In genomic region chr11:96075177-96075508, GRCm38 (mm10) we compare ENCODE assay signal across 9 mouse cellular contexts. TPM values are rescaled to one million over a fixed set of nuclear protein-coding genes. Genes with fewer than 3 reads are reported as not detected.
DNase-seq lines count a peak whose midpoint lies in the region; ATAC-seq and TF ChIP-seq lines count a peak whose summit lies in the region.
"Had no signal": no experiment of that assay in that cellular context is flagged by ENCODE, and none has a peak within 500 bp of the region (broad histone marks: within the 10 kb centered on the region; RNA-seq: fewer than 3 reads in every experiment).

No protein-coding gene starts in this region.

- peak overlapping the region; percentile 83 for H3K4me3 ChIP-seq in kidney, adult 2 months (ENCODE audit: insufficient read depth, low read depth, low read length)
- H3K4me3 ChIP-seq in G1E (ENCODE audit: low read depth, low read length): peak overlapping the region; percentile 90
- H3K4me3 ChIP-seq in embryonic facial prominence, embryonic 12.5 days: peak overlapping the region; percentile 85
- peak overlapping the region; percentile 80 for H3K4me3 ChIP-seq in limb, embryonic 10.5 days
- peak overlapping the region; percentile 86 for H3K4me3 ChIP-seq in neural tube, embryonic 13.5 days

- H3K4me1 ChIP-seq in kidney, adult 2 months (ENCODE audit: control insufficient read depth, insufficient read depth, low read length): no peaks in the 10 kb centered on the region; the same call in 1 of the 2 replicates
- peaks cover 48% of the 10 kb centered on the region for H3K4me1 ChIP-seq in G1E (ENCODE audit: insufficient read depth, low read depth, low read length)
- H3K4me1 ChIP-seq in embryonic facial prominence, embryonic 12.5 days: peaks cover 12% of the 10 kb centered on the region
- H3K4me1 ChIP-seq in limb, embryonic 10.5 days: peaks cover 23% of the 10 kb centered on the region
- peaks cover 25% of the 10 kb centered on the region for H3K4me1 ChIP-seq in neural tube, embryonic 13.5 days (replicated peaks)

- peak overlapping the region; percentile 81 for H3K9ac ChIP-seq in embryonic facial prominence, embryonic 12.5 days
- H3K9ac ChIP-seq in neural tube, embryonic 13.5 days: peak overlapping the region; percentile 93

- no peaks in the 10 kb centered on the region; the same call in 1 of the 2 replicates for H3K36me3 ChIP-seq in kidney, adult 2 months (ENCODE audit: control insufficient read depth, insufficient read depth, low read length)
- H3K36me3 ChIP-seq in G1E (replicated peaks): peaks cover 38% of the 10 kb centered on the region
- H3K36me3 ChIP-seq in embryonic facial prominence, embryonic 12.5 days: peaks cover 25% of the 10 kb centered on the region
- peaks cover 30% of the 10 kb centered on the region for H3K36me3 ChIP-seq in limb, embryonic 10.5 days
- peaks cover 28% of the 10 kb centered on the region for H3K36me3 ChIP-seq in neural tube, embryonic 13.5 days

- H3K9me3 ChIP-seq in G1E (replicated peaks): no peaks in the 10 kb centered on the region
- no peaks in the 10 kb centered on the region for H3K9me3 ChIP-seq in embryonic facial prominence, embryonic 12.5 days
- no peaks in the 10 kb centered on the region for H3K9me3 ChIP-seq in limb, embryonic 10.5 days (replicated peaks)
- no peaks in the 10 kb centered on the region for H3K9me3 ChIP-seq in neural tube, embryonic 13.5 days

- TF ChIP-seq CTCF in kidney, adult 2 months (conservative IDR thresholded peaks at IDR 0.05; ENCODE audit: insufficient read depth, insufficient read length, low read depth, low read length): no peak
- TF ChIP-seq CTCF in G1E (IDR thresholded peaks at IDR 0.05; ENCODE audit: low read depth, low read length): no peak

- DNase-seq in kidney, adult 2 months: no peak
- DNase-seq in kidney, adult 18-20 months: no peak
- no peak for DNase-seq in G1E (ENCODE audit: low spot score)
- DNase-seq in limb, embryonic 10.5 days (ENCODE audit: low spot score): no peak
- DNase-seq in urinary bladder, adult 2 months (ENCODE audit: low spot score): no peak
- DNase-seq in yolk sac, embryonic 10.5 days (ENCODE audit: low spot score): no peak

- H3K27ac ChIP-seq in kidney, adult 2 months (ENCODE audit: insufficient read depth, low read depth, low read length): peak overlapping the region; percentile 96
- H3K27ac ChIP-seq in embryonic facial prominence, embryonic 12.5 days: 0 out of 2 replicates have a peak overlapping the region, but pooled peaks have one; percentile 37
- peak overlapping the region; percentile 87 for H3K27ac ChIP-seq in limb, embryonic 10.5 days
- H3K27ac ChIP-seq in neural tube, embryonic 13.5 days (replicated peaks): peak overlapping the region; percentile 88

- no peaks in the 10 kb centered on the region for H3K27me3 ChIP-seq in kidney, adult 2 months (replicated peaks; ENCODE audit: control insufficient read depth, insufficient read depth, low read length)
- H3K27me3 ChIP-seq in G1E (ENCODE audit: insufficient read depth, low read length): no peaks in the 10 kb centered on the region
- no peaks in the 10 kb centered on the region for H3K27me3 ChIP-seq in embryonic facial prominence, embryonic 12.5 days
- H3K27me3 ChIP-seq in limb, embryonic 10.5 days (ENCODE audit: low read depth, poor library complexity, severe bottlenecking): no peaks in the 10 kb centered on the region
- H3K27me3 ChIP-seq in neural tube, embryonic 13.5 days: no peaks in the 10 kb centered on the region

- peak overlapping the region; percentile 85 for H3K4me2 ChIP-seq in embryonic facial prominence, embryonic 12.5 days (replicated peaks)
- peak overlapping the region; percentile 91 for H3K4me2 ChIP-seq in neural tube, embryonic 13.5 days

- no peak for ATAC-seq in G1E (ENCODE audit: extremely low read depth, insufficient number of reproducible peaks, low FRiP score, poor library complexity, severe bottlenecking)
- no peak for ATAC-seq in embryonic facial prominence, embryonic 12.5 days (ENCODE audit: insufficient number of reproducible peaks, insufficient read depth, low FRiP score, low TSS enrichment)
- ATAC-seq in neural tube, embryonic 13.5 days (ENCODE audit: low read depth): no peak

- 0% methylated on average over 15 of the region's 15 CpGs for WGBS in kidney, adult 2 months
- under 1% methylated on average over 15 of the region's 15 CpGs for WGBS in embryonic facial prominence, embryonic 12.5 days
- WGBS in limb, embryonic 10.5 days: under 1% methylated on average over 15 of the region's 15 CpGs
- WGBS in neural tube, embryonic 13.5 days: 0% methylated on average over 15 of the region's 15 CpGs

- no peak for TF ChIP-seq POLR2A in kidney, adult 2 months (IDR thresholded peaks at IDR 0.05; ENCODE audit: low read depth, low read length)

RNA-seq across cellular contexts. Expression of gene Atp5g1, which starts 0.3 kb away (rescaled TPM):
- polyA plus RNA-seq in kidney, adult 2 months (2012; rRNA removed): 1,915 and 2,050 TPM in 2 replicates
- 304 and 320 TPM in 2 replicates for total RNA-seq in G1E (2014; fragmentation: Nextera tagmentation)
- 108 and 129 TPM in 2 replicates for total RNA-seq in G1E (2017)
- 196 and 385 TPM in 2 replicates for polyA plus RNA-seq in G1E (2012)
- polyA plus RNA-seq in embryonic facial prominence, embryonic 12.5 days (2016; fragmentation: Nextera tagmentation; extraction: Ambion mirVana): 494 and 532 TPM in 2 replicates
- 569 and 674 TPM in 2 replicates for polyA plus RNA-seq in limb, embryonic 10.5 days (2016; fragmentation: Nextera tagmentation; extraction: Ambion mirVana)
- polyA plus RNA-seq in neural tube, embryonic 13.5 days (2015; fragmentation: Nextera tagmentation; extraction: Ambion mirVana): 605 and 642 TPM in 2 replicates
- polyA plus RNA-seq in urinary bladder, adult 2 months (2012; rRNA removed): 217 and 242 TPM in 2 replicates

RNA-seq across cellular contexts. Expression of gene Ube2z, which starts 10.0 kb away (rescaled TPM):
- polyA plus RNA-seq in kidney, adult 2 months (2012; rRNA removed): 36.0 and 38.8 TPM in 2 replicates
- 35.6 and 38.5 TPM in 2 replicates for total RNA-seq in G1E (2014; fragmentation: Nextera tagmentation)
- 34.6 and 35.8 TPM in 2 replicates for total RNA-seq in G1E (2017)
- polyA plus RNA-seq in G1E (2012): 25.8 and 31.9 TPM in 2 replicates
- polyA plus RNA-seq in embryonic facial prominence, embryonic 12.5 days (2016; fragmentation: Nextera tagmentation; extraction: Ambion mirVana): 49.2 and 53.0 TPM in 2 replicates
- 37.5 and 38.3 TPM in 2 replicates for polyA plus RNA-seq in limb, embryonic 10.5 days (2016; fragmentation: Nextera tagmentation; extraction: Ambion mirVana)
- 31.5 and 33.0 TPM in 2 replicates for polyA plus RNA-seq in neural tube, embryonic 13.5 days (2015; fragmentation: Nextera tagmentation; extraction: Ambion mirVana)
- polyA plus RNA-seq in urinary bladder, adult 2 months (2012; rRNA removed): 56.8 and 65.1 TPM in 2 replicates

RNA-seq across cellular contexts. Expression of gene Calcoco2, which starts 36.6 kb away (rescaled TPM):
- not detected in 2 replicates for polyA plus RNA-seq in kidney, adult 2 months (2012; rRNA removed)
- total RNA-seq in G1E (2014; fragmentation: Nextera tagmentation) (not detected in 2 replicates), G1E (2017) (not detected in 2 replicates)
- not detected in 2 replicates for polyA plus RNA-seq in G1E (2012)
- not detected in 2 replicates for polyA plus RNA-seq in embryonic facial prominence, embryonic 12.5 days (2016; fragmentation: Nextera tagmentation; extraction: Ambion mirVana)
- polyA plus RNA-seq in limb, embryonic 10.5 days (2016; fragmentation: Nextera tagmentation; extraction: Ambion mirVana): not detected in 2 replicates
- polyA plus RNA-seq in neural tube, embryonic 13.5 days (2015; fragmentation: Nextera tagmentation; extraction: Ambion mirVana): not detected in 2 replicates
- 0.03 TPM in 1 of 2 replicates, not detected in the other for polyA plus RNA-seq in urinary bladder, adult 2 months (2012; rRNA removed)
- total RNA-seq: adrenal gland, adult 18-20 months had no signal

RNA-seq across cellular contexts. Expression of gene Snf8, which starts 40.5 kb away (rescaled TPM):
- polyA plus RNA-seq in kidney, adult 2 months (2012; rRNA removed): 35.5 and 45.9 TPM in 2 replicates
- 38.7 and 48.4 TPM in 2 replicates for total RNA-seq in G1E (2014; fragmentation: Nextera tagmentation)
- total RNA-seq in G1E (2017): 58.4 and 62.3 TPM in 2 replicates
- 154 and 196 TPM in 2 replicates for polyA plus RNA-seq in G1E (2012)
- polyA plus RNA-seq in embryonic facial prominence, embryonic 12.5 days (2016; fragmentation: Nextera tagmentation; extraction: Ambion mirVana): 105 and 106 TPM in 2 replicates
- 108 TPM in 2 replicates for polyA plus RNA-seq in limb, embryonic 10.5 days (2016; fragmentation: Nextera tagmentation; extraction: Ambion mirVana)
- 129 TPM in 2 replicates for polyA plus RNA-seq in neural tube, embryonic 13.5 days (2015; fragmentation: Nextera tagmentation; extraction: Ambion mirVana)
- polyA plus RNA-seq in urinary bladder, adult 2 months (2012; rRNA removed): 50.3 and 53.7 TPM in 2 replicates

RNA-seq across cellular contexts. Expression of gene Gip, which starts 50.8 kb away (rescaled TPM):
- polyA plus RNA-seq in kidney, adult 2 months (2012; rRNA removed): not detected in 2 replicates
- total RNA-seq in G1E (2014; fragmentation: Nextera tagmentation): not detected in 2 replicates
- 0.76 TPM in 1 of 2 replicates, not detected in the other for total RNA-seq in G1E (2017)
- not detected in 2 replicates for polyA plus RNA-seq in G1E (2012)
- not detected in 2 replicates for polyA plus RNA-seq in embryonic facial prominence, embryonic 12.5 days (2016; fragmentation: Nextera tagmentation; extraction: Ambion mirVana)
- not detected in 2 replicates for polyA plus RNA-seq in limb, embryonic 10.5 days (2016; fragmentation: Nextera tagmentation; extraction: Ambion mirVana)
- polyA plus RNA-seq in neural tube, embryonic 13.5 days (2015; fragmentation: Nextera tagmentation; extraction: Ambion mirVana): not detected in 2 replicates
- polyA plus RNA-seq in urinary bladder, adult 2 months (2012; rRNA removed): not detected in 2 replicates
- total RNA-seq: adrenal gland, adult 18-20 months had no signal

Comparison
In these comparisons a context has a peak if more than half of its experiments do, and no peak if none do; other contexts are left out.
1. H3K27ac ChIP-seq: peak in every context shown above with its lines; median percentile 96 in kidney, adult 2 months; 88 in neural tube, embryonic 13.5 days; 87 in limb, embryonic 10.5 days; 37 in embryonic facial prominence, embryonic 12.5 days.